Mouse (Mus musculus) activated CD4-positive, CD25-positive, alpha-beta regulatory T cell, adult 4 months (primary cell): ENCODE results near the gene 4930595D18Rik. TPM values are rescaled to one million over a fixed set of nuclear protein-coding genes. Genes with fewer than 3 reads are reported as not detected.

Experiments
- ATAC-seq: one replicate; pipeline ENCODE4 v1.8.0; 2017
- polyA plus RNA-seq, 2 experiments: library from polyadenylated mRNA; unstranded; fragments of 100-300 nt; shearing (Covaris generic); gene quantifications; one replicate each; pipeline ENCODE4 v1.2.1; 2017

4930595D18Rik gene
- polyA plus RNA-seq, 2 experiments from 2014 or later: 2.8 TPM; not detected in 1

DNA sequence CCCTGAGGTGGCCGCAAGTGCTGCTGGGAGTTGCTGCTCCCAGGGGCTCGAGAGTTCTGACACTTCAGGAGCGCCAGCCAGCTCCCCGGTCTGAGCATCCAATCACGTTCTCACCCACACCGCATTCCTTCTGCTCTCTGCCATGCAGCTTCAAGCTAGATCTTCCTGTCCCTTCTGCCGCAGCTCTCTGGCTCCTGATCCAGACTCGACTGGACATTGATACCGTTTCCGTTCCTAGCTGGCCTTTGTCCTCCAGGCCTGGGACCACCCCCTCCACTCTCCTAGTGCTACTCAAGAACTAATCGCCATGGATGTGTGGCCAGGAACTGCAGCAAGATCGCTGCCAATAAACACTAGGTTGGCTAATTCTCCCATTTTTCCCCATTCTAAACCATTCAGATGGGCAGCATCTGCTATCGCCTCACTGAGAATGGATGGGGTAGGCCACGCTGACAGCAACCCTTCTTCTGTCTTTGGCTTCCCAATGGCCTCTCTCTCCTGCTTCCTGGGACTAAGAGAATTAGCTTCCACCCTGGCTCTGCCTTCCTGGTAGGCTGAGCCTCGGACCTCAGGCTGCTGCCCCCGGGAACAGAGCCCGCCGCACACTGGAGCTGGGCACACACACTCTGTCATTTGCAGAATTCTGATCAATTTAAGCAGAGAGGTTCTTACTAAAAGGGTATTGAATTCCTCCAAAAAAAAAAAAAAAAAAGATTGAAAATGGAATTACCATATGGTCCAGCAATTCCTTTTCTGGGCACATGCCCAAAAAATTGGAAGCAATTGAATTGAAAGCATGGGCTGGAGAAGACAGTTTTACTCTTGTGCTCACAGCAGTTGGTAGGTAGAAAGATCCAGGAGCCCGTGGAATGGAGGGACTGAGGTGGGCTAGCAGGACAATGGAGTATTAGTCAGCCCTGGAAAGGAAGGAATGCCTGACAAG is 49.2 kb downstream of the 4930595D18Rik start:
- ATAC-seq: no peak

DNA sequence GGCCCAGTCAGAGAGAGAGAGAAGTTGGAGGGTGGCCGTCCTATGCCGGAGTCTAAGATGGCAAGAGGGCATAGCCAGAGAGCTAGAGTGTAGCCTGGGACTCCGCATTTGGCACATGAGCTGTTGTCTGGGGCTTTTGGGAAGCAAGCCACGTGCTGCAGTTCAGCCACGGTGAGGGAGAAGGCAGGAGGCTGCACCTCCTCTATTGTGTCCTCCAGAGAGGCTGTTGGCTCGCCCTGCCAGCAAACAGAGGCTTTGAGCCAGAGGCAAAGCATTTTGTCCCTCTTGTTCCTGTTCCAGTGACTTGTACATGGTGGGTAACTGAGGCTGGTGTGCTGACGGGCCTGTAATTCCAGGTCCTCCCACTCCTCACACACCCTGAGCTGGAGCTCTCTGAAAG is 50.1 kb downstream of the 4930595D18Rik start:
- no peak for ATAC-seq

DNA sequence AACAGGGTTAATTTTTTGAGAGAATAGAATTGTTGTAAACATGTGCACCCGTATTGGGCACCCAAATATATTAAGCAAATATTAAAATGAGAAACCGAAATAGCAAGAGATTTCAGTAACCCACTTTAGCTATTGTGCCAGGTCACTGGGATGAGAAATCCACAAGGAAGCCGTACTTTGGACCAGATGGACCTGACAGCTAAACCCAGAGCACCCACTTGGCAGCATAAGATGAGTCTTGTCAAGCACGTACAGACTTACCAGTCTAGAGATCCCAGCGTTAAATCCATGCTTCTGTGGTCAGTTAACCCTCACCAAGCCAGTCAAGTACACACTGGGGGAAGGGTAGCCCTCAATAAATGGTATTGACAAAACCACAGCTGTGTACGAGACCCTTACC is 58.6 kb downstream of the 4930595D18Rik start:
- no peak for ATAC-seq

DNA sequence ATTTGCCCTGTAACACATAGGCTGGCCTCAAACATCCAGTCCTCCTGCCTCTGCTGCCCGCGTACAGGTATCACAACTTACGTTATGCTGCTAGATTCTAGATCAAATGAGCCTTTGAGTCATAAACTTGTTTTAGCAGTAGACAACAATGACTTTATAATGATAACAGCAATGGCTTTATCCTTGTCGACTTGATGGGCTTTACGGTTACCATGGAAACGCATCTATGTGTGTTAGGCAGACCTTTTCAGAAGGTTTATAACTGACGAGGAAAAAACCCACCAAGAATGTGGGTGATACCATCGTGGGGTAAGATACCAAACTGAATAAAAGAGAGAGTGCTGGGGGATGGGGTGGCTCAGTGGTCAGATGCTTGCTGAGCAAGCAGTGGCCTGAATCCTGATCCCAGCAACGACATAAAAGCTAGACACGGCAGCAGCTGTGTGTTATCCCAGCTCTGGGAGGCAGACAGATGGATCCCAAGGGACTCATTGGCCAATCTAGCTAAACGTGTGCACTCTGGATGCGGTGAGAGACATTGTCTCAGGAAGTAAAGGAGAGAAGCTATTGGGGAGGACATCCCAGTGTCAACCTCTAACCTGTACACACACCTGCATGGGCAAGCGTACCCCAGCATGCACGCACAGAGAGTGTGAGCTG is 59.6 kb downstream of the 4930595D18Rik start:
- no peak for ATAC-seq

DNA sequence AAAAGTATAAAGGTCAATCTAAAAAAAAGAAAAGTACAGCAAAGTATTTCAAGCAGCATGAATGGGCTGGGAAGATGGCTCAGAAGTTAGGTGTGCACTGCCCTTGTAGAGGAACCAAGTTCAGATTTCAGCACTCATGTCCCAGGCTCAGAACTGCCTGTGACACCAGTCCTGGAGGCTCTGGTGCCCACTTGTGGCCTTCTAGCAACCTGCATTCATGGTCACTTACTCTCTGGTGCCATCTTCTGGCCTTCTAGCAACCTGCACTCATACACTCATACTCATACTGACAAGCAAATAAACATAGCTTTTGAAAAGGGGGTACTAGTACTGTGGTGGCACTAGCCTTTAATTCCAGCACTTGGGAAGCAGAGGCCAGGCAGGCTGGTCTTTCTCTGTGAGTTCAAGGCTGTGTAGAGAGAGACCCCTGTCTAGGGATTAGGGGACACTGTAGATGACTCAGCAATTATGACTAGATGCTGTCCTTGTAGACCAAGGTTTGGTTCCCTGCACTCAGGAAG is 61.9 kb downstream of the 4930595D18Rik start:
- ATAC-seq: no peak

DNA sequence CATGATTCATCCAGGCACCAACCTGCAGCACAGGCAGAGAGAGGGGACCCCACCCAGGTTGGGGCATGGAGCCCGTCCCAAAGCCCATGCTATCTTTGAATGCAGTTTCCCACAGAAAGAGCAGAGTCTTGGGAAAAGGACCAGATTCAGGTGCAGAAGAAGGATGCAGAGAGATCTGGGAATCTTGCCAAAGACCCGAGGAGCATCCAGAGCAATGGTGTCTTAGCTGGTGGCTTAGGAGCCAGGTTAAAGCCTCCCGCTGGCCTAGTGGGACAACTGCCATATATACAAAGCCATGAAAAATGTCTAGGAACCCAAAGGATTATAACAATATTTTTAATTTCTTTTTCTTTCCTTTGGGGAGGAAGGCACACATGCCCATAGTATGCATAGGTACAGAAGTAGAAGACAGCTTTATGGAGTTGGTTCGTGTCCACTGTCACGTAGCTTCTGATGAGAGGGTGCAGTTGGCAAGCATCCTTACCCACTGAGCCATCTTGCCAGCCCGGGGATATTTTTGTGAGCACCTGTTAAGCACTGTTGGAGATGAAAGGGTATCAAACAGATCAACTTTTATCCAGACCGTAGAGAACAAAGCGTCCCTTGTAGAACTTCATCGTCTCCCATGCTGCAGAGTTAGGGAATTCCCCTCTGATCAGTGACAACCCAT is 63.2 kb downstream of the 4930595D18Rik start:
- ATAC-seq: peak; percentile 23

DNA sequence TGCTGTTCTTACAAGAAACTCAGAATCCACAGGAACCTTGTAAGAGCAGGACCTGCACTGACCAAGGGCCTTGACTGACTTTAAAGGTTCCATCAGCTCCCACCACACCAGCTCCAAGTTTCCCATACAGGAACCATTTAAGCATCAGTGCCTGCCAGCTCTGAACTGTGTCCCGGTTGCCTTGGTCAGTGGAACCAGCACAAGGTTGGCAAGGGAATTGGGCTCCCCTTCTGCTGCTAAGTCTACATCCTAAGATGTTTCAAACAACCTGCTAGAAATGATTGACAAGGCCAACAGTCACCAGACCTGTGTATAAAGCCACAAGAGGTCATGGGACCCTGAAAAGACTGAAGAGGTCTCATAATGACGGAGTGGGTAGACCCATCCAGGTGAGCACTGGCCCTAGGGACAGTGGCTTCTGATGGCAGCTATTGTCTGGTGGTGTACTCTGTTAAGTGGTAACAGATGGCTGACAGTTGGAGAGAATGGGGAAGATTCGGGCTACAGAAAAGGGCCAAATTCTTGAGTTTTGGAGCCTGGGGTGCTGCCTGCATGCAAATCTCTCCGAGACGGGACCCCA is 64.7 kb downstream of the 4930595D18Rik start:
- ATAC-seq: no peak

DNA sequence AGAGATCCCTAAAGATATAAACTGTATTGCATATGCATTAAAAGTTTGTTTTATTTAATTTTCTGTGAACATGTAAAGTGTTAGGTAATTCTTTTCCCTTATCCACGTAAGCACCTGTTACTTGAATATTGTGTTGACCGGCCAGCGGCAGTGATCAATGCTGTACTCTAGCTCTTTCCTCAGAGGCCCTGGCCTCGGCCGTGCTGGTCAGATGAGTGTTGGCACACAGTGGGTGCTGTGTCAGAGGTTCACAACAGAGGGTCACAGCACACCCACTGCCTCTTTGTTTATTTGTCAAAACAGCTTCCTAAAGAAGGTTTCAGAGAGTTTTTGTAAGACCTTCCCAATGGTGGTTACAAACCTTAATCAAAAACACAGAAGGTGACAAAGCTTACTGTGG is 69.7 kb downstream of the 4930595D18Rik start:
- ATAC-seq: no peak

DNA sequence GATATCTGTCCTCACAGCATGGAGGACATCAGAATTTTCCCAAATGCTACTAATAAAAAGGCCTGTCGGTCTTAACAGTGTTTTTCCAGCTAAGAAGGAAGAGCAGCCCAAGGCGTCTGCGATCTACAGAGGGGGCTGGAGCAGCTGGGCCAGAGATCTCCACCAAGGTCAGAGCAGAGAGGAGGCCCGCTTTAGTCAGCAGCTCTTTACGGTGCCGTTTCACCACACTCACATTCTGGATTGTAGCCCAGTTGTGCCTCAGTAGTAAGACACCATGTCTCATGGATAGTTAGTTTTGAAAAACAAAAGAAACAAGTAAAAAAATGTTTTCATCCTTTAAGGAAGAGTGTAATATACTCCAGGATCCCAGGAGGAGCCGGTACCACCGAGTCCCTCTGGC is 73.1 kb downstream of the 4930595D18Rik start:
- no peak for ATAC-seq

Other genes starting within 250 kb of the 4930595D18Rik start
- 1 to 10 TPM in 1 of 2 experiments, under 1 TPM in 1; 0.74 to 1.2 TPM for gene Ankrd9, start 205.5 kb downstream of the 4930595D18Rik start, polyA plus RNA-seq
- 10 to 100 TPM; 14.7 to 15.9 TPM for gene Rcor1, start 145.1 kb downstream of the 4930595D18Rik start, polyA plus RNA-seq
- gene Traf3, start 18.1 kb downstream of the 4930595D18Rik start, polyA plus RNA-seq: 10 to 100 TPM; 14.4 to 15.5 TPM
- gene Amn, start 86.6 kb upstream of the 4930595D18Rik start, polyA plus RNA-seq: not detected
- gene Cdc42bpb, start 193.2 kb upstream of the 4930595D18Rik start, polyA plus RNA-seq: under 1 TPM; 0.25 to 0.27 TPM
- not detected for gene Lbhd2, start 222.3 kb upstream of the 4930595D18Rik start, polyA plus RNA-seq
- gene Exoc3l4, start 232.5 kb upstream of the 4930595D18Rik start, polyA plus RNA-seq: not detected